Mouse (Mus musculus) intestine, embryonic 14.5 days (tissue): ENCODE results near the gene Cdrt4. TPM values are rescaled to one million over a fixed set of nuclear protein-coding genes. Genes with fewer than 3 reads are reported as not detected.

ENCODE experiments used
- ATAC-seq: fragments of 200-750 bp; cut with Nextera tagmentation; replicated peaks from 2 replicates; pipeline ENCODE4 v1.8.0; 2017; ENCODE audit warnings: low read depth, moderate number of reproducible peaks, moderate TSS enrichment, moderate library complexity; ENCODE audit not compliant: low FRiP score, low TSS enrichment
- DNase-seq: peaks from one replicate; pipeline ENCODE4 v3.0.0-alpha.2; 2018; ENCODE audit warnings: low spot score
- H3K27ac ChIP-seq: fragments of 300-500 bp; sonication (generic); 2 replicates; pipeline ENCODE4 v1.5.1; 2014; ENCODE audit warnings: low read depth, mild to moderate bottlenecking, control low read depth
- H3K27me3 ChIP-seq: fragments of 300-500 bp; sonication (generic); replicated peaks from 2 replicates; pipeline ENCODE4 v1.6.1; 2014; ENCODE audit warnings: low read length, control low read depth; ENCODE audit not compliant: control insufficient read depth, insufficient read depth
- H3K36me3 ChIP-seq: fragments of 300-500 bp; sonication (generic); 2 replicates; pipeline ENCODE4 v1.6.1; 2014; ENCODE audit warnings: low read length, control low read depth; ENCODE audit not compliant: control insufficient read depth, insufficient read depth
- H3K4me1 ChIP-seq: fragments of 300-500 bp; sonication (generic); replicated peaks from 2 replicates; pipeline ENCODE4 v1.6.1; 2014; ENCODE audit warnings: low read length, control low read depth, mixed read lengths; ENCODE audit not compliant: control insufficient read depth, insufficient read depth
- H3K4me2 ChIP-seq: fragments of 300-500 bp; sonication (generic); 2 replicates; pipeline ENCODE4 v1.6.1; 2014; ENCODE audit warnings: low read length
- H3K4me3 ChIP-seq: fragments of 300-500 bp; sonication (generic); 2 replicates; pipeline ENCODE4 v1.5.1; 2014; ENCODE audit warnings: low read depth, low read length, control low read depth, mixed read lengths
- H3K9ac ChIP-seq: fragments of 300-500 bp; sonication (generic); 2 replicates; pipeline ENCODE4 v1.6.1; 2014; ENCODE audit warnings: mild to moderate bottlenecking, low read length
- H3K9me3 ChIP-seq: fragments of 300-500 bp; sonication (generic); 2 replicates; pipeline ENCODE4 v1.6.1; 2016; ENCODE audit warnings: low read length, control low read depth; ENCODE audit not compliant: control insufficient read depth
- WGBS: fragments of 180-500 bp; shearing (Covaris S2); extraction: QIAGEN DNeasy Blood & Tissue Kit; methylation state at CpG from one replicate; pipeline ENCODE4 v1.1.7; 2014; 5-methylcytosine and 5-hydroxymethylcytosine counted together
- polyA plus RNA-seq: library from polyadenylated mRNA; unstranded; fragments of >200 nt; fragmentation: Nextera tagmentation; extraction: Ambion mirVana; gene quantifications from 2 replicates; pipeline ENCODE4 v1.2.1, GENCODE M21; 2014

Gene Cdrt4
- polyA plus RNA-seq, 1 experiment from 2014 or later: 0.35 TPM

GRCm38 (mm10) chr11:63025476-63025875 lies 74.5 kb downstream of the Cdrt4 start:
- 28% methylated on average over 6 of the region's 6 CpGs for WGBS
- no peak overlapping the region for H3K4me2 ChIP-seq
- peak overlapping the region; percentile 51; the same call in 1 of the 2 replicates for H3K27ac ChIP-seq
- H3K4me1 ChIP-seq: peaks cover 37% of the 10 kb centered on the region
- no peak for DNase-seq
- no peak overlapping the region for H3K4me3 ChIP-seq
- peak; percentile 70 for ATAC-seq
- H3K36me3 ChIP-seq: no peaks in the 10 kb centered on the region
- H3K27me3 ChIP-seq: no peaks in the 10 kb centered on the region
- no peaks in the 10 kb centered on the region for H3K9me3 ChIP-seq
- H3K9ac ChIP-seq: no peak overlapping the region

GRCm38 (mm10) chr11:63026651-63027141 lies 75.7 kb downstream of the Cdrt4 start:
- H3K4me1 ChIP-seq: peaks cover 31% of the 10 kb centered on the region
- H3K4me3 ChIP-seq: no peak overlapping the region
- no peak overlapping the region for H3K9ac ChIP-seq
- no peak overlapping the region for H3K4me2 ChIP-seq
- no peaks in the 10 kb centered on the region for H3K9me3 ChIP-seq
- ATAC-seq (no peak), DNase-seq (no peak)
- no peak overlapping the region for H3K27ac ChIP-seq
- 87% methylated on average over 9 of the region's 9 CpGs for WGBS
- no peaks in the 10 kb centered on the region for H3K36me3 ChIP-seq
- no peaks in the 10 kb centered on the region for H3K27me3 ChIP-seq

GRCm38 (mm10) chr11:63028131-63028530 lies 77.1 kb downstream of the Cdrt4 start:
- H3K4me2 ChIP-seq: no peak overlapping the region
- H3K27ac ChIP-seq: no peak overlapping the region
- DNase-seq: no peak
- H3K4me1 ChIP-seq: peaks cover 31% of the 10 kb centered on the region
- ATAC-seq: no peak
- WGBS: 87% methylated on average over 3 of the region's 3 CpGs
- H3K36me3 ChIP-seq: no peaks in the 10 kb centered on the region
- H3K9ac ChIP-seq: no peak overlapping the region
- H3K27me3 ChIP-seq: no peaks in the 10 kb centered on the region
- H3K9me3 ChIP-seq: peaks cover 2% of the 10 kb centered on the region; the same call in 1 of the 2 replicates
- no peak overlapping the region for H3K4me3 ChIP-seq

- no peak overlapping the region for H3K4me2 ChIP-seq
- WGBS: 54% methylated on average over 4 of the region's 4 CpGs
- ATAC-seq (no peak), DNase-seq (no peak)
- H3K9ac ChIP-seq: no peak overlapping the region
- H3K27me3 ChIP-seq: no peaks in the 10 kb centered on the region
- no peak overlapping the region for H3K4me3 ChIP-seq
- peaks cover 21% of the 10 kb centered on the region for H3K4me1 ChIP-seq
- peaks cover 4% of the 10 kb centered on the region; the same call in 1 of the 2 replicates for H3K9me3 ChIP-seq
- H3K27ac ChIP-seq: no peak overlapping the region
- no peaks in the 10 kb centered on the region for H3K36me3 ChIP-seq
Observed at GRCm38 (mm10) chr11:63029148-63029714, 78.2 kb downstream of the Cdrt4 start.

- no peak overlapping the region for H3K4me3 ChIP-seq
- H3K9ac ChIP-seq: no peak overlapping the region
- H3K9me3 ChIP-seq: peaks cover 4% of the 10 kb centered on the region; the same call in 1 of the 2 replicates
- peaks cover 16% of the 10 kb centered on the region for H3K4me1 ChIP-seq
- no peak for ATAC-seq
- H3K27me3 ChIP-seq: no peaks in the 10 kb centered on the region
- no peak for DNase-seq
- H3K36me3 ChIP-seq: no peaks in the 10 kb centered on the region
- WGBS: 88% methylated on average over 6 of the region's 6 CpGs
- no peak overlapping the region for H3K27ac ChIP-seq
- H3K4me2 ChIP-seq: no peak overlapping the region
Observed at GRCm38 (mm10) chr11:63029721-63030120, 78.7 kb downstream of the Cdrt4 start.

GRCm38 (mm10) chr11:63035420-63036211 lies 84.6 kb downstream of the Cdrt4 start:
- peaks cover 4% of the 10 kb centered on the region; the same call in 1 of the 2 replicates for H3K9me3 ChIP-seq
- ATAC-seq (no peak), DNase-seq (no peak)
- no peak overlapping the region for H3K27ac ChIP-seq
- H3K4me2 ChIP-seq: no peak overlapping the region
- 55% methylated on average over 11 of the region's 11 CpGs for WGBS
- no peaks in the 10 kb centered on the region for H3K36me3 ChIP-seq
- no peaks in the 10 kb centered on the region for H3K27me3 ChIP-seq
- H3K4me3 ChIP-seq: no peak overlapping the region
- no peak overlapping the region for H3K9ac ChIP-seq
- H3K4me1 ChIP-seq: peaks cover 8% of the 10 kb centered on the region; the same call in 1 of the 2 replicates

GRCm38 (mm10) chr11:63040002-63040661 lies 89.1 kb downstream of the Cdrt4 start:
- 45% methylated on average over 12 of the region's 12 CpGs for WGBS
- DNase-seq (peak; percentile 70), ATAC-seq (peak; percentile 87)
- H3K4me1 ChIP-seq: peaks cover 8% of the 10 kb centered on the region; the same call in 1 of the 2 replicates
- H3K36me3 ChIP-seq: no peaks in the 10 kb centered on the region
- H3K27me3 ChIP-seq: no peaks in the 10 kb centered on the region
- peak overlapping the region; percentile 77; the same call in 1 of the 2 replicates for H3K27ac ChIP-seq
- H3K4me3 ChIP-seq: no peak overlapping the region
- no peak overlapping the region for H3K9ac ChIP-seq
- H3K9me3 ChIP-seq: no peaks in the 10 kb centered on the region
- H3K4me2 ChIP-seq: 0 out of 2 replicates have a peak overlapping the region, but pooled peaks have one; percentile 3
